In genomic region chr19:53130399-53131175, GRCm38 (mm10) we compare ENCODE assay signal across 15 mouse cellular contexts. TPM values are rescaled to one million over a fixed set of nuclear protein-coding genes. Genes with fewer than 3 reads are reported as not detected.
DNase-seq lines count a peak whose midpoint lies in the region; ATAC-seq and TF ChIP-seq lines count a peak whose summit lies in the region.
"Had no signal": no experiment of that assay in that cellular context is flagged by ENCODE, and none has a peak within 500 bp of the region (broad histone marks: within the 10 kb centered on the region; RNA-seq: fewer than 3 reads in every experiment).

No protein-coding gene starts in this region.

- H3K27me3 ChIP-seq in kidney, embryonic 16.5 days (ENCODE audit: insufficient read depth, low read length), result no peaks in the 10 kb centered on the region
- H3K27me3 ChIP-seq in small intestine, adult 2 months (ENCODE audit: control insufficient read depth, insufficient read depth, low read length), result no peaks in the 10 kb centered on the region
- no peaks in the 10 kb centered on the region for H3K27me3 ChIP-seq in cerebellum, adult 2 months (ENCODE audit: control insufficient read depth, insufficient read depth, low read length)
- H3K27me3 ChIP-seq: embryonic facial prominence, embryonic 15.5 days; Patski had no signal

- no peak for TF ChIP-seq CTCF in small intestine, adult 2 months (IDR thresholded peaks at IDR 0.05; ENCODE audit: extremely low read depth, insufficient read length, insufficient replicate concordance, low read depth, low read length)
- TF ChIP-seq CTCF in cerebellum, adult 2 months (IDR thresholded peaks at IDR 0.05; ENCODE audit: borderline replicate concordance, insufficient read depth, low read depth, low read length), result no peak

- ATAC-seq in kidney, embryonic 16.5 days (ENCODE audit: low FRiP score, low TSS enrichment), result peak; percentile 69
- ATAC-seq: forebrain, embryonic 16.5 days; inflammation-experienced regulatory T-cells, adult 6 months; Patski had no signal

- H3K36me3 ChIP-seq in kidney, embryonic 16.5 days (ENCODE audit: insufficient read depth, low read length), result no peaks in the 10 kb centered on the region
- no peaks in the 10 kb centered on the region for H3K36me3 ChIP-seq in small intestine, adult 2 months (ENCODE audit: control insufficient read depth, insufficient read depth, low read length)
- H3K36me3 ChIP-seq: embryonic facial prominence, embryonic 15.5 days; liver, embryonic 15.5 days had no signal

- H3K9me3 ChIP-seq in kidney, embryonic 16.5 days (ENCODE audit: low read length), result no peaks in the 10 kb centered on the region
- H3K9me3 ChIP-seq: embryonic facial prominence, embryonic 15.5 days; liver, embryonic 15.5 days had no signal

- no peak for TF ChIP-seq POLR2A in small intestine, adult 2 months (IDR thresholded peaks at IDR 0.05; ENCODE audit: low read depth, low read length)
- TF ChIP-seq POLR2A in cerebellum, adult 2 months (IDR thresholded peaks at IDR 0.05; ENCODE audit: borderline replicate concordance, insufficient read depth, low read length), result no peak

- H3K4me1 ChIP-seq in kidney, embryonic 16.5 days (ENCODE audit: insufficient read depth, low read length), result peaks cover 31% of the 10 kb centered on the region
- peaks cover 19% of the 10 kb centered on the region; the same call in 1 of the 2 replicates for H3K4me1 ChIP-seq in small intestine, adult 2 months (ENCODE audit: control insufficient read depth, insufficient read depth, insufficient read length, low read length)
- no peaks in the 10 kb centered on the region for H3K4me1 ChIP-seq in cerebellum, adult 2 months (ENCODE audit: control insufficient read depth, insufficient read depth, low read length)

- peak overlapping the region; percentile 7; the same call in 1 of the 2 replicates for H3K4me2 ChIP-seq in kidney, embryonic 16.5 days (replicated peaks; ENCODE audit: low read depth, low read length)
- H3K4me2 ChIP-seq: embryonic facial prominence, embryonic 15.5 days; liver, embryonic 15.5 days had no signal

- H3K4me3 ChIP-seq in kidney, embryonic 16.5 days (ENCODE audit: low read length), result no peak overlapping the region
- H3K4me3 ChIP-seq in small intestine, adult 2 months (ENCODE audit: low read depth, low read length), result no peak overlapping the region
- H3K4me3 ChIP-seq in cerebellum, adult 2 months (replicated peaks; ENCODE audit: insufficient read depth, low read depth, low read length), result no peak overlapping the region
- H3K4me3 ChIP-seq: embryonic facial prominence, embryonic 15.5 days; liver, embryonic 15.5 days had no signal

- peak overlapping the region; percentile 84 for H3K27ac ChIP-seq in kidney, embryonic 16.5 days (ENCODE audit: low read length)
- H3K27ac ChIP-seq in small intestine, adult 2 months (ENCODE audit: insufficient read depth, low read depth, low read length), result 0 out of 2 replicates have a peak overlapping the region, but pooled peaks have one; percentile 0
- no peak overlapping the region for H3K27ac ChIP-seq in cerebellum, adult 2 months (ENCODE audit: insufficient read depth, low read length)
- H3K27ac ChIP-seq: embryonic facial prominence, embryonic 15.5 days; liver, embryonic 15.5 days had no signal

- no peak overlapping the region for H3K9ac ChIP-seq in kidney, embryonic 16.5 days (replicated peaks; ENCODE audit: low read length)
- H3K9ac ChIP-seq: embryonic facial prominence, embryonic 15.5 days; liver, embryonic 15.5 days had no signal

- WGBS in kidney, embryonic 16.5 days, result 70% methylated on average over 16 of the region's 16 CpGs
- WGBS in small intestine, adult 2 months, result 75% methylated on average over 16 of the region's 16 CpGs
- 91% methylated on average over 15 of the region's 16 CpGs for WGBS in cerebellum, adult 2 months

- peak; percentile 43 for DNase-seq in kidney, adult 9 months
- DNase-seq in kidney, adult 11 months, result no peak
- DNase-seq in heart, adult 9 months (ENCODE audit: low spot score in 2 of 2), result peak; percentile 47 to 64
- DNase-seq in cerebellum, adult 2 months, result no peak
- no peak for DNase-seq in thymus, postnatal 0 days (ENCODE audit: low spot score)
- DNase-seq: adrenal gland, postnatal 25 days; cerebellum, adult 9-10 months; right cerebral cortex, postnatal 4 days had no signal

RNA-seq across cellular contexts. Expression of gene Add3, which starts 9.7 kb away (rescaled TPM):
- polyA plus RNA-seq in kidney, embryonic 16.5 days (2015; fragmentation: Nextera tagmentation; extraction: Ambion mirVana), result 85.1 and 87.0 TPM in 2 replicates
- 8.1 and 20.2 TPM in 2 replicates for polyA plus RNA-seq in small intestine, adult 2 months (2012; rRNA removed)
- polyA plus RNA-seq in cerebellum, adult 2 months (2012; rRNA removed), result 80.2 and 89.4 TPM in 2 replicates
- 41.5 and 42.7 TPM in 2 replicates for polyA plus RNA-seq in thymus, postnatal 0 days (2015; fragmentation: Nextera tagmentation; extraction: Ambion mirVana)

Comparison
In these comparisons a context has a peak if more than half of its experiments do, and no peak if none do; other contexts are left out.
1. DNase-seq: peak in kidney, adult 9 months (single experiment) and heart, adult 9 months (2 of 2); none in kidney, adult 11 months (single experiment), cerebellum, adult 2 months (0 of 2) and thymus, postnatal 0 days (single experiment).